Mouse (Mus musculus): ENCODE results near the gene Gm10282. TPM values are rescaled to one million over a fixed set of nuclear protein-coding genes. Genes with fewer than 3 reads are reported as not detected.

Gene Gm10282
- total and polyA plus RNA-seq, 3 experiments: 18.3 to 176 (median 76.4) TPM

GRCm38 (mm10) chr8:72331631-72332030 lies 26.6 kb upstream of the Gm10282 start:
- Histone ChIP-seq H3K27me3 (replicated peaks) (no peaks in the 10 kb centered on the region), H3K36me3 (replicated peaks in 1 of 2; ENCODE audit: control insufficient read depth in 1 of 2, insufficient read depth in 1 of 2, low read length in 1 of 2) (peaks cover 0 to 8% of the 10 kb centered on the region in 2 experiments), H3K79me2 (replicated peaks; ENCODE audit: control insufficient read depth, extremely low read depth, insufficient read depth, poor library complexity, severe bottlenecking) (no peaks in the 10 kb centered on the region), H3K27ac (ENCODE audit: insufficient read depth, low read depth) (no peak overlapping the region), H3K4me3 (replicated peaks in 1 of 3; ENCODE audit: low read depth in 2 of 3, low read length in 2 of 3, poor library complexity in 1 of 3) (no peak overlapping the region), H3K4me1 (ENCODE audit: control insufficient read depth in 1 of 2, insufficient read depth in 2 of 2) (peaks cover 18 to 27% of the 10 kb centered on the region in 2 experiments), H3K9me3 (replicated peaks; ENCODE audit: low read length) (no peaks in the 10 kb centered on the region), H3K9ac (ENCODE audit: insufficient read depth, low read depth) (no peak overlapping the region), H3K4me2 (ENCODE audit: insufficient read depth, low read depth, poor library complexity, severe bottlenecking) (0 out of 2 replicates have a peak overlapping the region, but pooled peaks have one; percentile 7)
- in situ Hi-C loops (cut with MboI; ENCODE audit: low pct_ligation_motif_present, low pct_unique_long_range_greater_than_20kb, low sequenced_read_pairs): no loop called here
- no peak for DNase-seq (ENCODE audit: extremely low read depth)
- TF ChIP-seq JUN (IDR thresholded peaks at IDR 0.05; ENCODE audit: insufficient read depth, low read depth, low read length): no peak
- TF ChIP-seq TCF12 (IDR thresholded peaks at IDR 0.05; ENCODE audit: low read depth, low read length): no peak
- TF ChIP-seq UBTF (IDR thresholded peaks at IDR 0.05; ENCODE audit: low read depth, low read length): no peak
- no peak for TF ChIP-seq CHD2 (IDR thresholded peaks at IDR 0.05; ENCODE audit: low read length)
- no peak for TF ChIP-seq USF1 (IDR thresholded peaks at IDR 0.05; ENCODE audit: low read depth, low read length)
- no peak for TF ChIP-seq CTCF (conservative IDR thresholded peaks at IDR 0.05 in 1 of 2, IDR thresholded peaks at IDR 0.05 in 1 of 2; ENCODE audit: low read depth in 2 of 2, low read length in 2 of 2)
- no peak for TF ChIP-seq JUND (conservative IDR thresholded peaks at IDR 0.05; ENCODE audit: low read depth, low read length)
- no peak for TF ChIP-seq MEF2A (IDR thresholded peaks at IDR 0.05; ENCODE audit: borderline replicate concordance, low read depth, low read length)
- TF ChIP-seq ZMIZ1 (IDR thresholded peaks at IDR 0.05; ENCODE audit: low read depth, low read length): no peak
- no peak for TF ChIP-seq HCFC1 (IDR thresholded peaks at IDR 0.05; ENCODE audit: low read depth, low read length)
- no peak for TF ChIP-seq TBP (conservative IDR thresholded peaks at IDR 0.05; ENCODE audit: low read depth, low read length)
- no peak for TF ChIP-seq IRF4 (IDR thresholded peaks at IDR 0.05; ENCODE audit: low read depth, low read length)
- no peak for TF ChIP-seq NELFE (IDR thresholded peaks at IDR 0.05; ENCODE audit: low read depth, low read length)
- TF ChIP-seq GABPA (IDR thresholded peaks at IDR 0.05; ENCODE audit: insufficient replicate concordance, low read depth, low read length): no peak
- TF ChIP-seq SIN3A (IDR thresholded peaks at IDR 0.05; ENCODE audit: low read length): no peak
- TF ChIP-seq RCOR1 (conservative IDR thresholded peaks at IDR 0.05; ENCODE audit: low read depth, low read length): no peak
- no peak for TF ChIP-seq MAFK (IDR thresholded peaks at IDR 0.05; ENCODE audit: insufficient replicate concordance, low read length)
- no peak for TF ChIP-seq ELF1 (IDR thresholded peaks at IDR 0.05; ENCODE audit: low read depth, low read length)
- no peak for TF ChIP-seq MYC (IDR thresholded peaks at IDR 0.05; ENCODE audit: low read depth, low read length)
- TF ChIP-seq USF2 (conservative IDR thresholded peaks at IDR 0.05; ENCODE audit: low read depth, low read length): no peak
- dilution Hi-C loops (cut with MboI; ENCODE audit: extremely low pct_ligation_motif_present, extremely low pct_unique_long_range_greater_than_20kb, low sequenced_read_pairs): no loop called here

- peak; percentile 85 for DNase-seq (ENCODE audit: extremely low read depth)
- H3K9me3 ChIP-seq (replicated peaks; ENCODE audit: low read length): no peaks in the 10 kb centered on the region
- dilution Hi-C loops (cut with MboI; ENCODE audit: extremely low pct_ligation_motif_present, extremely low pct_unique_long_range_greater_than_20kb, low sequenced_read_pairs) (no loop called here), in situ Hi-C loops (cut with MboI; ENCODE audit: low pct_ligation_motif_present, low pct_unique_long_range_greater_than_20kb, low sequenced_read_pairs) (no loop called here)
- H3K4me2 ChIP-seq (ENCODE audit: insufficient read depth, low read depth, poor library complexity, severe bottlenecking): peak overlapping the region; percentile 61
- H3K9ac ChIP-seq (ENCODE audit: insufficient read depth, low read depth): no peak overlapping the region
- H3K79me2 ChIP-seq (replicated peaks; ENCODE audit: control insufficient read depth, extremely low read depth, insufficient read depth, poor library complexity, severe bottlenecking): no peaks in the 10 kb centered on the region
- H3K27ac ChIP-seq (ENCODE audit: insufficient read depth, low read depth): no peak overlapping the region
- no peak overlapping the region for H3K4me3 ChIP-seq (replicated peaks in 1 of 3; ENCODE audit: low read depth in 2 of 3, low read length in 2 of 3, poor library complexity in 1 of 3)
- H3K36me3 ChIP-seq (replicated peaks in 1 of 2; ENCODE audit: control insufficient read depth in 1 of 2, insufficient read depth in 1 of 2, low read length in 1 of 2): peaks cover 0 to 8% of the 10 kb centered on the region in 2 experiments
- H3K4me1 ChIP-seq (ENCODE audit: control insufficient read depth in 1 of 2, insufficient read depth in 2 of 2): peaks cover 18 to 27% of the 10 kb centered on the region in 2 experiments
- H3K27me3 ChIP-seq (replicated peaks): no peaks in the 10 kb centered on the region
- TF ChIP-seq ZMIZ1 (IDR thresholded peaks at IDR 0.05; ENCODE audit: low read depth, low read length): no peak
- TF ChIP-seq TCF12 (IDR thresholded peaks at IDR 0.05; ENCODE audit: low read depth, low read length): peak; percentile 78
- 0 out of 2 replicates have a peak, but pooled peaks have one; percentile 24 for TF ChIP-seq NRF1 (IDR thresholded peaks at IDR 0.05; ENCODE audit: low read depth, low read length)
- TF ChIP-seq E2F4 (IDR thresholded peaks at IDR 0.05; ENCODE audit: insufficient replicate concordance, low read depth, low read length): no peak
- no peak for TF ChIP-seq POLR2AphosphoS2 (IDR thresholded peaks at IDR 0.05; ENCODE audit: low read depth, low read length)
- TF ChIP-seq MAX (IDR thresholded peaks at IDR 0.05; ENCODE audit: low read length): peak; percentile 26; the same call in 1 of the 2 replicates
- no peak for TF ChIP-seq USF2 (conservative IDR thresholded peaks at IDR 0.05; ENCODE audit: low read depth, low read length)
- no peak for TF ChIP-seq ZC3H11A (IDR thresholded peaks at IDR 0.05; ENCODE audit: low read depth, low read length)
- TF ChIP-seq RCOR1 (conservative IDR thresholded peaks at IDR 0.05; ENCODE audit: low read depth, low read length): peak; percentile 89
- peak; percentile 62 for TF ChIP-seq MXI1 (IDR thresholded peaks at IDR 0.05; ENCODE audit: low read depth, low read length)
- TF ChIP-seq SMC3 (IDR thresholded peaks at IDR 0.05; ENCODE audit: low read depth, low read length): peak; percentile 5; the same call in 1 of the 2 replicates
- 0 out of 2 replicates have a peak, but pooled peaks have one; percentile 53 for TF ChIP-seq MAZ (IDR thresholded peaks at IDR 0.05; ENCODE audit: low read depth, low read length)
- peak; percentile 68 for TF ChIP-seq CHD2 (IDR thresholded peaks at IDR 0.05; ENCODE audit: low read length)
- peak; percentile 80 for TF ChIP-seq SIN3A (IDR thresholded peaks at IDR 0.05; ENCODE audit: low read length)
- no peak for TF ChIP-seq CHD1 (IDR thresholded peaks at IDR 0.05; ENCODE audit: low read depth, low read length)
- TF ChIP-seq ETS1 (conservative IDR thresholded peaks at IDR 0.05; ENCODE audit: low read depth, low read length): peak; percentile 85
Observed at GRCm38 (mm10) chr8:72330806-72331516, 25.9 kb upstream of the Gm10282 start.
